Mouse (Mus musculus) limb, embryonic 12.5 days (tissue): ENCODE results near the gene Il1r1. TPM values are rescaled to one million over a fixed set of nuclear protein-coding genes. Genes with fewer than 3 reads are reported as not detected.

Source experiments
- ATAC-seq: fragments of 200-750 bp; cut with Nextera tagmentation; 2 replicates; pipeline ENCODE4 v1.8.0; 2017; ENCODE audit warnings: low read depth, moderate TSS enrichment; ENCODE audit not compliant: insufficient number of reproducible peaks, insufficient read depth, low FRiP score, low TSS enrichment
- H3K27ac ChIP-seq: fragments of 300-500 bp; sonication (generic); 2 replicates; pipeline ENCODE4 v1.5.1; 2016; ENCODE audit warnings: mild to moderate bottlenecking, moderate library complexity
- H3K27me3 ChIP-seq: fragments of 300-500 bp; sonication (generic); 2 replicates; pipeline ENCODE4 v1.6.1; 2016; ENCODE audit warnings: mild to moderate bottlenecking, moderate library complexity
- H3K36me3 ChIP-seq: fragments of 300-500 bp; sonication (generic); 2 replicates; pipeline ENCODE4 v1.6.1; 2016; ENCODE audit warnings: mild to moderate bottlenecking, moderate library complexity
- H3K4me1 ChIP-seq: fragments of 300-500 bp; sonication (generic); replicated peaks from 2 replicates; pipeline ENCODE4 v1.6.1; 2016
- H3K4me2 ChIP-seq: fragments of 300-500 bp; sonication (generic); 2 replicates; pipeline ENCODE4 v1.6.1; 2016; ENCODE audit warnings: mild to moderate bottlenecking, moderate library complexity
- H3K4me3 ChIP-seq: fragments of 300-500 bp; sonication (generic); replicated peaks from 2 replicates; pipeline ENCODE4 v1.5.1; 2016; ENCODE audit warnings: mild to moderate bottlenecking
- H3K9ac ChIP-seq: fragments of 300-500 bp; sonication (generic); replicated peaks from 2 replicates; pipeline ENCODE4 v1.6.1; 2016; ENCODE audit warnings: mild to moderate bottlenecking, moderate library complexity
- H3K9me3 ChIP-seq: fragments of 300-500 bp; sonication (generic); 2 replicates; pipeline ENCODE4 v1.6.1; 2016; ENCODE audit warnings: mild to moderate bottlenecking, moderate library complexity
- WGBS: fragments of 180-500 bp; shearing (Covaris S2); methylation state at CpG from one replicate; pipeline ENCODE4 v1.1.7; 2016; 5-methylcytosine and 5-hydroxymethylcytosine counted together
- polyA plus RNA-seq: library from polyadenylated mRNA; unstranded; fragments of >200 nt; fragmentation: Nextera tagmentation; extraction: Ambion mirVana; gene quantifications from 2 replicates; pipeline ENCODE4 v1.2.1, GENCODE M21; 2016

Il1r1 gene
- polyA plus RNA-seq, 1 experiment from 2014 or later, result 4.1 TPM

DNA sequence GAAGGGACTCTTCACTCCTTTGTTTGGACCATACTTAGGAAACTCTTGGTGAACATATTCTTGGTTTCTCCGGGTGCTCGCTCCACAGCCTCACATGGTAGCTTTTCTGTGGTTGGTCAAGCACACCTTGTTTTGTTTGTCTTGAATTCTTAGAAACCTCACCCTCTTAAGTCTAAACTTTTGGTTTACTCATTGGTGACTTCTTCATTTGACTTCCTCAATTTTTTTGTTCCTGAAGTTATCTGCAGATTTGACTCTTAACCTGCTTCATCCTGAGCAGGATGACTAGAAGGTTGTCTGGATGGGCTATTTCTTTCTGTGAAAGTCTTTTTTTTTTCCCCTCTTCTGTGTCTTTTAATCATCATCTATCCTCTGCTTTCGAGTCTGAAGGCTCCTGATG, 129.8 kb downstream of the Il1r1 start:
- 91% methylated on average over 3 of the region's 3 CpGs for WGBS
- ATAC-seq, result no peak
- H3K27me3 ChIP-seq, result peaks cover 17% of the 10 kb centered on the region; the same call in 1 of the 2 replicates
- H3K27ac ChIP-seq, result no peak overlapping the region
- H3K9me3 ChIP-seq, result no peaks in the 10 kb centered on the region
- no peak overlapping the region for H3K4me3 ChIP-seq
- H3K4me2 ChIP-seq, result no peak overlapping the region
- no peak overlapping the region for H3K9ac ChIP-seq
- H3K4me1 ChIP-seq, result peaks cover 22% of the 10 kb centered on the region
- H3K36me3 ChIP-seq, result no peaks in the 10 kb centered on the region

DNA sequence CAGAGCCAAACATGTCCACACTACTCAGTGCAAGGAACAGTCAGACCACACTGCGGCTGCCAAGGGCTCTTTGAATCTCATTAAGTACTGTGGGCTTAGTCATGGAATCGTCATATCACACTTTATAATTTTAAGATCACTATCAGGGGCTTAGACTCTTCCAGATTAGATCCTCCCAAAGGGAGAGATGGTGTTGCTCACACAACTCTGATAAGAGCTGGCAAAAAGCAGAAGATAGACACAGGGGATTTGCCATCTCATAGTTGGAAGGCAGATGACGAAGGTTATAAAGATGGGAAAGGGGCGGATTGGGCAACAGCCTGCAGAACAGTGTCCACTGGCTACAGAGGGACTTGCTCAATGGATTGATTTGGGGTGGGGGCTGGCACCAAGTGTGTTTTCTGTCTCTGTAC, 130.6 kb downstream of the Il1r1 start:
- no peak for ATAC-seq
- Histone ChIP-seq H3K36me3 (no peaks in the 10 kb centered on the region), H3K9ac (no peak overlapping the region), H3K4me1 (peaks cover 25% of the 10 kb centered on the region), H3K9me3 (no peaks in the 10 kb centered on the region), H3K27ac (no peak overlapping the region), H3K4me3 (no peak overlapping the region), H3K27me3 (peaks cover 15% of the 10 kb centered on the region; the same call in 1 of the 2 replicates), H3K4me2 (no peak overlapping the region)
- WGBS, result 93% methylated on average over 4 of the region's 4 CpGs

DNA sequence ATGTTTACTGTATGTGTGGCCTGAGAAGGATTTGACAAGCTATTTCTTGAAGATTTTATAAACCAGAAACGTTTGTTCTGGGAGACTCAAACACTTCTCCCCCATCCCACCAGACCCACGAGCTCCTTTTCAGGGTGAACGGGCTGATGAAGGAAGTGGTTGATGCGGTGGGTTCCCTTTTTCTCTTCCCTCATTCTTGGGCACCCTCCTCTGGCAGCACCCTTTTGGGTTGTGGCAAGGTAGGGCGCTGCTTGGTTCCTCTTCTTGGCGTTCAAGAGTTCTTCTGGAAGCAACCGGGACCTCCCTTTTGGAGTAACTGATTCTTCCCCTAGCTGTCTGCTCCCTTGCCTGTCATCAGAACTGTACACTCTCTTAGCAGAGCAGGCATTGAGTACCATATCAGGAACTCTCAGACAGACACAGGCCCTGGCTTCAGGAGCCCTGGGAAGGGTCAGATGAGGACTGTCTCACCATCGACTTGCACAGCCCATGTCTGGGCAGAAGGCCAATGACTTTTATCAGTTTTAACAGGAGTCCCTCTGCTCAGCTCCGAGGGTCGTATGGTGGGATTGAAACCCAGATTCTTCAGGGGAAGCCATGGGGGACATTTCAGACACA, 131.1 kb downstream of the Il1r1 start:
- peaks cover 10% of the 10 kb centered on the region; the same call in 1 of the 2 replicates for H3K27me3 ChIP-seq
- ATAC-seq, result no peak
- H3K36me3 ChIP-seq, result no peaks in the 10 kb centered on the region
- no peak overlapping the region for H3K4me2 ChIP-seq
- H3K9me3 ChIP-seq, result no peaks in the 10 kb centered on the region
- H3K27ac ChIP-seq, result no peak overlapping the region
- peaks cover 27% of the 10 kb centered on the region for H3K4me1 ChIP-seq
- WGBS, result 88% methylated on average over 10 of the region's 10 CpGs
- H3K9ac ChIP-seq, result no peak overlapping the region
- no peak overlapping the region for H3K4me3 ChIP-seq

DNA sequence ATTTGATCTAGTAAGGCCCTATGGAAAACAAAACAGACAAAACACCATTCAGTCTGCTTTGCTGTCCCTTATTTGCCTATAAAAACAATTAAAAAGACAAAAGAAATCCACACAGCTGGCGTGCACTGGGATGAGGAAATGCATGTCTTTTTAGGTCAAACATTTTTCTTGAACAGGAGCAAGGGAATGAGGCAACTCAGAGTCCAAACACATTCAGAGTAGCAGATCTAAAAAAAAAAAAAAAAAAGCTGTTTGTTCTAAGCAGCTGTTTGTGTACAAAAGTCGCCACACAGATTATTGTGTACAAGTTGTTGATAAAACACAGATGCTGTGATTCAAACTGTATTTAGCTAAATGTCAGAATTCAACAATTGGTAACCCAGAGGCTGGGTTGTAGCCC, 133.0 kb downstream of the Il1r1 start:
- H3K27ac ChIP-seq, result no peak overlapping the region
- no peak overlapping the region for H3K9ac ChIP-seq
- H3K4me2 ChIP-seq, result no peak overlapping the region
- ATAC-seq, result no peak
- H3K4me3 ChIP-seq, result no peak overlapping the region
- WGBS, result 61% methylated on average over 2 of the region's 2 CpGs
- peaks cover 18% of the 10 kb centered on the region for H3K4me1 ChIP-seq
- H3K9me3 ChIP-seq, result no peaks in the 10 kb centered on the region
- H3K36me3 ChIP-seq, result no peaks in the 10 kb centered on the region
- peaks cover 10% of the 10 kb centered on the region; the same call in 1 of the 2 replicates for H3K27me3 ChIP-seq

DNA sequence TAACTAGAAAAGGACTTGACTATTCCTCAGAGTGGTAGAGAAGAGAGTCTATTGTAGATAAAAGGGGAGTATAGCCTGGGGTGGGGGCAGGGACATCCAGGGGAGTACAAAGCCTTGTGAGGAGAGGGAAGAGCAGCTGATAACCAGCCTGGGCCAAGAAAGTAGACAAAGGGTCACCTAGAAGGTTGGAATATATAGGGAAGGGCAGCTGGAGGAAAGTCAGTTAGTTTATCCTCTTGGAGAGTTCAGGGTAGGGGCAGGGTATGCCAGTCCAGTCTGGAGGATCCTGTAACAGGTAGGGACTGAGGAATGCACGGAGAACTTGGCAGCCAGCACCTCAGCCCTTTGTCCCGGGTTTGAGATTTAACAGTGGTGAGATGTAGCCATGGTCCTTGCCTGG, 133.5 kb downstream of the Il1r1 start:
- WGBS, result 66% methylated on average over 2 of the region's 2 CpGs
- Histone ChIP-seq H3K4me1 (peaks cover 14% of the 10 kb centered on the region), H3K9ac (no peak overlapping the region), H3K4me2 (no peak overlapping the region), H3K4me3 (no peak overlapping the region), H3K27ac (no peak overlapping the region), H3K27me3 (peaks cover 10% of the 10 kb centered on the region; the same call in 1 of the 2 replicates), H3K36me3 (no peaks in the 10 kb centered on the region), H3K9me3 (no peaks in the 10 kb centered on the region)
- no peak for ATAC-seq

DNA sequence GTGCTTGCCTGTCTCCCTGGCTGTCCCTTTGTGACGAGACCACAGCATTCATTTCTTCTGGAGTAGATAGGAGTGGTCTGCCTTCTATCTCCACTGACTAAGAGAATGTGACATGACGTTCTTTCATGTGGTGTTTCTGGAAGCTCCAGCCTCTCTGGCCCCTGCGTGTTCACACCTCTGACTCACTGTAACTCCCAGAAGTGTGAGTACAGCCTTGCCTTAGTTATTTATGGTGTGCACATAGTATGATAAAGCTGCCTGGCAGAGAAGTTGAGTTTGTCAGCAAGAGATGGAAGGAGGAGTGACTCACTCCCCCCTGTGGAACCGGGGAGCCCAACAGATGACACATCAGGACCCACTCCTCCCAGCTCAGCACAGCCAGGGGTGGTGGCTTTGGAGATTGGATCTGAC, 133.9 kb downstream of the Il1r1 start:
- Histone ChIP-seq H3K4me2 (no peak overlapping the region), H3K9me3 (no peaks in the 10 kb centered on the region), H3K4me3 (no peak overlapping the region), H3K9ac (no peak overlapping the region), H3K27ac (no peak overlapping the region), H3K4me1 (peaks cover 9% of the 10 kb centered on the region), H3K27me3 (peaks cover 10% of the 10 kb centered on the region; the same call in 1 of the 2 replicates), H3K36me3 (no peaks in the 10 kb centered on the region)
- no peak for ATAC-seq
- WGBS, result 69% methylated on average over 4 of the region's 4 CpGs

DNA sequence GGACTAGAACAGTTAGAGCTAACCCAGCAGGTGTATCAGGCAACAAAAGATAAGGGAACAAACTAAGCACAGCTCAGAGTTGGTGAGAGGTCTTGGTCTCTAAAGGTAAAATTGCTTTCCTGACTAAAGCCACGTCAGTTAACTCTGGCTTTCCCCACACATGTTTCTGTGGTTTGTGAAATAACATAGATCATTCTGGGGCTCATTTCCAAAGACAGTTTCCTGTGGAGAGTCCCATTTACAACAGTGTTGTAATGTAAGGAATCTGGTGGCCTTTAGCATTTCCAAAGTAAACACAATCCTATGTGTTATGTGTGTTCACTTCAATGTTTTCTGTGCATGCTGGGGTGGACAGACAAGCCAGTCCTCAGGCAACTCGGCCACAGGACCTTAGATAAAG, 134.9 kb downstream of the Il1r1 start:
- H3K36me3 ChIP-seq, result no peaks in the 10 kb centered on the region
- H3K4me2 ChIP-seq, result no peak overlapping the region
- H3K27me3 ChIP-seq, result peaks cover 10% of the 10 kb centered on the region; the same call in 1 of the 2 replicates
- ATAC-seq, result no peak
- H3K4me1 ChIP-seq, result peaks cover 10% of the 10 kb centered on the region
- H3K9ac ChIP-seq, result no peak overlapping the region
- H3K9me3 ChIP-seq, result no peaks in the 10 kb centered on the region
- no peak overlapping the region for H3K27ac ChIP-seq
- no peak overlapping the region for H3K4me3 ChIP-seq
- WGBS, result 60% methylated on average over 2 of the region's 2 CpGs

DNA sequence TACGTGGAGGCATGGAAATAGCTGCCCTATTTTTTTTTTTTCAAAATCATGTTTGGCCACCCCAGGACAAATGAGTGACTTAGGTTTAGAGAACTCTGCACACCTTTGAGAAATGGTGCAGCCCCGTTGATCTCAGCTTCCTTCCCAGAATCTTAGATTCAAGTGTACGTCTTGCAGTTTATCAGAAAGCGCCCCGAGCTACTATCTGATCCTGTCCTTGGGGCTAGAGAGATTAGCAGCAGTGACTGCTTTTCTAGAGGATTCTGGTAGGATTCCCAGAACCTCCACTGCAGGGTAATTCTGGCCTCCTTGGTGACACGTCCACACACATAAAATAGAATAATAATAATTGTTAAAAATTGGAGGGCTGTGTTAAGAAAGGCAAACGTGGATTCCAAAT, 136.1 kb downstream of the Il1r1 start:
- WGBS, result 74% methylated on average over 7 of the region's 7 CpGs
- H3K36me3 ChIP-seq, result no peaks in the 10 kb centered on the region
- H3K4me2 ChIP-seq, result no peak overlapping the region
- H3K4me1 ChIP-seq, result peaks cover 11% of the 10 kb centered on the region
- no peak for ATAC-seq
- H3K4me3 ChIP-seq, result no peak overlapping the region
- no peak overlapping the region for H3K9ac ChIP-seq
- peaks cover 3% of the 10 kb centered on the region; the same call in 1 of the 2 replicates for H3K27me3 ChIP-seq
- H3K9me3 ChIP-seq, result no peaks in the 10 kb centered on the region
- H3K27ac ChIP-seq, result no peak overlapping the region

DNA sequence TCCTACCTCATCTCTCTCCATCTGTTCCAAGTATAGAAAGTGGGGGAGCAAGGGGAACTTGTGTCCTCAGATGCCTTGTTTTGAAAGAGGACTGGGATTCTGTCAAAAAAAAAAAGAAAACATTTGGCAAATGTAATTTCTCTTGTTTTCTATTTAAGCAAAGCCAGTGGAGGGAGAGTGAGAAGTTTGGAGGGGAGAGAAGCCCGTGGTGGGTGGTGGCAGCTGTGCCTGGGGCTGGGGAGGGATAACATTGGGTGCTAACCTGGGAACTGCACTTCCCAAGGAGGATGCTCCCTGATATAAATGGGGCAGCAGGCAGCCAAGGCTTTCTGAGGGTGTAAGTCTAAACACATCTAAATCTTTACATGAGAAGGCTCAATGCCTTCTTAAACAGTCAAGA, 136.7 kb downstream of the Il1r1 start:
- 64% methylated on average over 1 of the region's 1 CpGs for WGBS
- H3K4me1 ChIP-seq, result peaks cover 11% of the 10 kb centered on the region
- no peaks in the 10 kb centered on the region; the same call in 1 of the 2 replicates for H3K27me3 ChIP-seq
- no peaks in the 10 kb centered on the region for H3K9me3 ChIP-seq
- H3K4me3 ChIP-seq, result no peak overlapping the region
- H3K36me3 ChIP-seq, result no peaks in the 10 kb centered on the region
- no peak overlapping the region for H3K4me2 ChIP-seq
- no peak overlapping the region for H3K27ac ChIP-seq
- H3K9ac ChIP-seq, result no peak overlapping the region
- no peak for ATAC-seq

DNA sequence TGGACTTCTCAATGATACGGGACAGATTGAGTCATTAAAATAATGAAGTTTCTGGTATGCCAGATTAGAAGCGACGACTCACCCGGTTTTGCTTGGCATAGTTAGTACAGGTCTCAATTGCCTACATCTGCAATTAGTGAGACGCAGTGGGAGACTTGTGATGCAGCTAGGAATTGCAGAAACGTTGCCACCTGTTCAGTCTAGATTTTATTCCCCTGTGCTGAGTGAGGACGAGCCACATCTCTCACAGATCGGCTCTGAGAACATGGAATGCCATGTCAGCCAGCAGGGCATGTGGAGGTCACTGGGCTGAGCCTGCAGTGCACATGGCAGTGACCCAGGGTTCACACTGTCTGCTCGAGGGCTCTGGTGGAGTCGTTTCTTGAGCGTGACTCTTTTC, 137.9 kb downstream of the Il1r1 start:
- ATAC-seq, result no peak
- Histone ChIP-seq H3K36me3 (no peaks in the 10 kb centered on the region), H3K27ac (no peak overlapping the region), H3K27me3 (no peaks in the 10 kb centered on the region; the same call in 1 of the 2 replicates), H3K9ac (no peak overlapping the region), H3K4me2 (no peak overlapping the region), H3K9me3 (no peaks in the 10 kb centered on the region), H3K4me3 (no peak overlapping the region), H3K4me1 (peaks cover 8% of the 10 kb centered on the region)
- 71% methylated on average over 11 of the region's 11 CpGs for WGBS
